8 mouse cellular contexts compared by ENCODE assay signal in the genomic region with DNA sequence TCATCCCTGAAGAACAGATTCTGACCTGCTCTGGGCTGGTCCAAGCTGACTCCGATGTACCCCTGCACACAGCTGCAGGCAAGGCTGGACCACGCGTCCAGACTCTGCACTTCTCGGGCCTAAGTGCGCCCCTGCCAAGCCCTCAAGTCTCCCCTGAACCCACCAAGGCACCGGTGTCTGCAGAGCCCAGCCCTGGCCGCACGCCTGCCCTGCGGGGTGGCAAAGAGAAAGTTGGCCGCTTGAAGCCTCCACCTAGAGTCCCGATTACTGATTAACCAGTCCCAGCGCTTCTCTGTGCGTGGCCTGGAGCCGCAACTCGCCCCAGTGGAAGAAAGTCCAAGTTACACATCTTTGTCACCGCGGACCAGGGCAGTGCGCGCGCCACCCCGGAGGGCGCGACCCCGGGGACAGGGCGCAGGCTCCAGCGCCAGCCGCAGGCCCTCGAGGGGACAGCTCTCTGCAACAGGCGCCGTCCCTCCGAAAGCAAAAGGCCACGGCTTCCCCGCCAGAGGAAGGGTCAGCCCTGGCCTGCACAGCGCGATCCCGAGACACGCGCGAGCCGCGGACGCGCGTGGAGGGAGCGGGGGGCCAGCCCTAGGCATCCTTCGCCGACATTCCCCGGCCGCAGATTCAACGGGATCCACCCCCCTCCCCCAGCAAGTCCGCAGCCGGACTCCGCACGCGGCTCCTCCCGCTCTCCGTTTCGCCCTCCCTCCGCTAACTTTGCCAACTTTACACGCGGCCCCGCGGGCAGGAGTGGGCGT. TPM values are rescaled to one million over a fixed set of nuclear protein-coding genes. Genes with fewer than 3 reads are reported as not detected.
DNase-seq lines count a peak whose midpoint lies in the region; ATAC-seq lines count a peak whose summit lies in the region.

No protein-coding gene starts in this region.

- H3K9me3 ChIP-seq in heart, embryonic 10.5 days = no peaks in the 10 kb centered on the region
- H3K9me3 ChIP-seq in limb, embryonic 10.5 days (replicated peaks) = no peaks in the 10 kb centered on the region
- H3K9me3 ChIP-seq in midbrain, embryonic 16.5 days (replicated peaks; ENCODE audit: control insufficient read depth, low read length, poor library complexity, severe bottlenecking) = no peaks in the 10 kb centered on the region

- peak overlapping the region; percentile 63 for H3K9ac ChIP-seq in midbrain, embryonic 16.5 days (ENCODE audit: low read depth, low read length)

- WGBS in heart, embryonic 10.5 days = 2% methylated on average over 64 of the region's 64 CpGs
- WGBS in limb, embryonic 10.5 days = 2% methylated on average over 64 of the region's 64 CpGs
- 2% methylated on average over 46 of the region's 64 CpGs for WGBS in midbrain, embryonic 16.5 days

- DNase-seq in heart, embryonic 10.5 days (ENCODE audit: low spot score) = no peak
- no peak for DNase-seq in heart, adult 11 months
- peak; percentile 38 to 52 for DNase-seq in heart, postnatal 36 days
- peak; percentile 53 for DNase-seq in limb, embryonic 10.5 days (ENCODE audit: low spot score)
- no peak for DNase-seq in frontal cortex, adult 2 months (ENCODE audit: extremely low spot score in 1 of 2, low spot score in 1 of 2)
- DNase-seq in cerebellum, adult 18-20 months = no peak

- peak overlapping the region; percentile 63 for H3K4me2 ChIP-seq in midbrain, embryonic 16.5 days (ENCODE audit: low read length)

- H3K36me3 ChIP-seq in heart, embryonic 10.5 days = no peaks in the 10 kb centered on the region
- H3K36me3 ChIP-seq in limb, embryonic 10.5 days = no peaks in the 10 kb centered on the region
- H3K36me3 ChIP-seq in midbrain, embryonic 16.5 days (ENCODE audit: control insufficient read depth, insufficient read depth, low read length) = no peaks in the 10 kb centered on the region

- H3K27ac ChIP-seq in heart, embryonic 10.5 days = peak overlapping the region; percentile 77
- peak overlapping the region; percentile 27 for H3K27ac ChIP-seq in brown adipose tissue, adult 24 weeks (replicated peaks; ENCODE audit: low read depth, low read length)
- H3K27ac ChIP-seq in limb, embryonic 10.5 days = peak overlapping the region; percentile 78
- H3K27ac ChIP-seq in midbrain, embryonic 16.5 days (ENCODE audit: low read length) = no peak overlapping the region; the same call in 1 of the 2 replicates

- H3K27me3 ChIP-seq in heart, embryonic 10.5 days (ENCODE audit: insufficient read depth, poor library complexity, severe bottlenecking) = peaks cover 53% of the 10 kb centered on the region
- peaks cover 23% of the 10 kb centered on the region for H3K27me3 ChIP-seq in limb, embryonic 10.5 days (ENCODE audit: low read depth, poor library complexity, severe bottlenecking)
- H3K27me3 ChIP-seq in midbrain, embryonic 16.5 days (ENCODE audit: control insufficient read depth, insufficient read depth, low read depth, low read length) = no peaks in the 10 kb centered on the region

- peaks cover 44% of the 10 kb centered on the region for H3K4me1 ChIP-seq in heart, embryonic 10.5 days
- peaks cover 24% of the 10 kb centered on the region for H3K4me1 ChIP-seq in brown adipose tissue, adult 24 weeks (ENCODE audit: control insufficient read depth, insufficient read depth, insufficient read length, low read length)
- H3K4me1 ChIP-seq in limb, embryonic 10.5 days = peaks cover 31% of the 10 kb centered on the region
- H3K4me1 ChIP-seq in midbrain, embryonic 16.5 days (ENCODE audit: control insufficient read depth, insufficient read depth, low read length) = peaks cover 3% of the 10 kb centered on the region

- peak overlapping the region; percentile 77 for H3K4me3 ChIP-seq in heart, embryonic 10.5 days
- peak overlapping the region; percentile 84 for H3K4me3 ChIP-seq in brown adipose tissue, adult 24 weeks (ENCODE audit: insufficient read depth, low read depth, low read length)
- H3K4me3 ChIP-seq in limb, embryonic 10.5 days = peak overlapping the region; percentile 68
- H3K4me3 ChIP-seq in midbrain, embryonic 16.5 days (ENCODE audit: low read depth, low read length) = peak overlapping the region; percentile 69

- intact Hi-C loops in heart, postnatal 36 days (cut with DNase I) = loop anchor here (1.0 kb wide), 2 partner anchors 11 to 40 kb away; no protein-coding TSS in a partner anchor

- ATAC-seq in midbrain, embryonic 16.5 days = peak; percentile 43

RNA-seq across cellular contexts. Expression of a gene that starts 0.5 kb away (rescaled TPM):
- 10.2 and 14.7 TPM in 2 replicates for polyA plus RNA-seq in heart, embryonic 10.5 days (2016; fragmentation: Nextera tagmentation; extraction: Ambion mirVana)
- 3.5 and 5.5 TPM in 2 replicates for polyA plus RNA-seq in brown adipose tissue, adult 24 weeks (2012; ENCODE audit: insufficient read depth, insufficient read length, missing spikeins)
- 10 to 100 TPM; 21.0 to 23.6 TPM for total RNA-seq in heart, postnatal 36 days (2021)
- 2.5 and 2.9 TPM in 2 replicates for polyA plus RNA-seq in limb, embryonic 10.5 days (2016; fragmentation: Nextera tagmentation; extraction: Ambion mirVana)
- polyA plus RNA-seq in midbrain, embryonic 16.5 days (2015; fragmentation: Nextera tagmentation; extraction: Ambion mirVana) = 3.8 and 4.2 TPM in 2 replicates
- polyA plus RNA-seq in frontal cortex, adult 2 months (2012; rRNA removed) = 17.8 and 18.7 TPM in 2 replicates

RNA-seq across cellular contexts. Expression of a gene that starts 6.1 kb away (rescaled TPM):
- polyA plus RNA-seq in heart, embryonic 10.5 days (2016; fragmentation: Nextera tagmentation; extraction: Ambion mirVana) = not detected in 2 replicates
- polyA plus RNA-seq in brown adipose tissue, adult 24 weeks (2012; ENCODE audit: insufficient read depth, insufficient read length, missing spikeins) = not detected in 2 replicates
- total RNA-seq in heart, postnatal 36 days (2021) = not detected
- not detected in 2 replicates for polyA plus RNA-seq in limb, embryonic 10.5 days (2016; fragmentation: Nextera tagmentation; extraction: Ambion mirVana)
- polyA plus RNA-seq in midbrain, embryonic 16.5 days (2015; fragmentation: Nextera tagmentation; extraction: Ambion mirVana) = not detected in 2 replicates
- 0.04 TPM in 1 of 2 replicates, not detected in the other for polyA plus RNA-seq in frontal cortex, adult 2 months (2012; rRNA removed)

Comparison
In these comparisons a context has a peak if more than half of its experiments do, and no peak if none do; other contexts are left out.
1. DNase-seq: peak in heart, postnatal 36 days (2 of 2) and limb, embryonic 10.5 days (single experiment); none in heart, embryonic 10.5 days (single experiment), heart, adult 11 months (single experiment), frontal cortex, adult 2 months (0 of 2) and cerebellum, adult 18-20 months (0 of 2).
2. Peak in every context shown above with its lines, with median percentiles within 50 percentile points of each other: H3K4me3 ChIP-seq.